Mouse (Mus musculus) midbrain, embryonic 14.5 days (tissue): ENCODE measurements around the gene Pip4k2b. TPM values are rescaled to one million over a fixed set of nuclear protein-coding genes. Genes with fewer than 3 reads are reported as not detected.

Experiments
- ATAC-seq: fragments of 200-750 bp; cut with Nextera tagmentation; 2 replicates; pipeline ENCODE4 v1.8.0; 2017; ENCODE audit warnings: moderate number of reproducible peaks, moderate library complexity; ENCODE audit not compliant: low FRiP score, low TSS enrichment
- DNase-seq: peaks from one replicate; pipeline ENCODE4 v3.0.0-alpha.2; 2015
- H3K27ac ChIP-seq: fragments of 300-500 bp; sonication (generic); replicated peaks from 2 replicates; pipeline ENCODE4 v1.5.1; 2014; ENCODE audit warnings: mild to moderate bottlenecking, low read depth, low read length, moderate library complexity
- H3K27me3 ChIP-seq: fragments of 300-500 bp; sonication (generic); 2 replicates; pipeline ENCODE4 v1.6.1; 2014; ENCODE audit warnings: low read length, control low read depth, mixed read lengths; ENCODE audit not compliant: control insufficient read depth, insufficient read depth
- H3K36me3 ChIP-seq: fragments of 300-500 bp; sonication (generic); 2 replicates; pipeline ENCODE4 v1.6.1; 2014; ENCODE audit warnings: low read length, control low read depth; ENCODE audit not compliant: control insufficient read depth, insufficient read depth
- H3K4me1 ChIP-seq: fragments of 300-500 bp; sonication (generic); 2 replicates; pipeline ENCODE4 v1.6.1; 2014; ENCODE audit warnings: mild to moderate bottlenecking, antibody characterized with exemption, low read length, control low read depth; ENCODE audit not compliant: control insufficient read depth, insufficient read depth
- H3K4me2 ChIP-seq: fragments of 300-500 bp; sonication (generic); 2 replicates; pipeline ENCODE4 v1.6.1; 2014; ENCODE audit warnings: mild to moderate bottlenecking, low read length, moderate library complexity
- H3K4me3 ChIP-seq: fragments of 300-500 bp; sonication (generic); replicated peaks from 2 replicates; pipeline ENCODE4 v1.5.1; 2014; ENCODE audit warnings: low read depth, low read length
- H3K9ac ChIP-seq: fragments of 300-500 bp; sonication (generic); replicated peaks from 2 replicates; pipeline ENCODE4 v1.6.1; 2014; ENCODE audit warnings: mild to moderate bottlenecking, low read length, moderate library complexity
- H3K9me3 ChIP-seq: fragments of 300-500 bp; sonication (generic); 2 replicates; pipeline ENCODE4 v1.6.1; 2016; ENCODE audit warnings: low read length, control low read depth, mixed read lengths; ENCODE audit not compliant: control insufficient read depth
- WGBS: fragments of 180-500 bp; shearing (Covaris S2); extraction: QIAGEN DNeasy Blood & Tissue Kit; methylation state at CpG from one replicate; pipeline ENCODE4 v1.1.7; 2014; 5-methylcytosine and 5-hydroxymethylcytosine counted together
- polyA plus RNA-seq: library from polyadenylated mRNA; unstranded; fragments of >200 nt; fragmentation: Nextera tagmentation; extraction: Ambion mirVana; gene quantifications from 2 replicates; pipeline ENCODE4 v1.2.1, GENCODE M21; 2014

The Pip4k2b gene
- polyA plus RNA-seq, 1 experiment from 2014 or later, result 4.8 TPM

- 46% methylated on average over 7 of the region's 7 CpGs for WGBS
- DNase-seq, result no peak
- no peak for ATAC-seq
- peak overlapping the region; percentile 85 for H3K4me2 ChIP-seq
- H3K4me1 ChIP-seq, result peaks cover 6% of the 10 kb centered on the region; the same call in 1 of the 2 replicates
- H3K27ac ChIP-seq, result no peak overlapping the region
- 0 out of 2 replicates have a peak overlapping the region, but pooled peaks have one; percentile 26 for H3K9ac ChIP-seq
- H3K9me3 ChIP-seq, result no peaks in the 10 kb centered on the region
- H3K36me3 ChIP-seq, result peaks cover 43% of the 10 kb centered on the region
- H3K4me3 ChIP-seq, result no peak overlapping the region
- H3K27me3 ChIP-seq, result no peaks in the 10 kb centered on the region
These were observed 59.7 kb downstream of the Pip4k2b start for GRCm38 (mm10) chr11:97684766-97685165.

- Histone ChIP-seq H3K4me1 (peaks cover 6% of the 10 kb centered on the region; the same call in 1 of the 2 replicates), H3K4me3 (no peak overlapping the region), H3K4me2 (no peak overlapping the region), H3K9ac (no peak overlapping the region), H3K36me3 (peaks cover 44% of the 10 kb centered on the region), H3K9me3 (no peaks in the 10 kb centered on the region), H3K27ac (no peak overlapping the region), H3K27me3 (no peaks in the 10 kb centered on the region)
- ATAC-seq (no peak), DNase-seq (no peak)
- WGBS, result 88% methylated on average over 6 of the region's 6 CpGs
These were observed 60.3 kb downstream of the Pip4k2b start for GRCm38 (mm10) chr11:97684063-97684680.

GRCm38 (mm10) chr11:97682504-97683055 is 61.9 kb downstream of the Pip4k2b start:
- H3K27ac ChIP-seq, result no peak overlapping the region
- no peak for ATAC-seq

GRCm38 (mm10) chr11:97680430-97680829 is 64.1 kb downstream of the Pip4k2b start:
- Histone ChIP-seq H3K27ac (no peak overlapping the region; the same call in 1 of the 2 replicates), H3K27me3 (no peaks in the 10 kb centered on the region), H3K9ac (no peak overlapping the region), H3K36me3 (peaks cover 68% of the 10 kb centered on the region), H3K4me2 (no peak overlapping the region), H3K9me3 (no peaks in the 10 kb centered on the region), H3K4me3 (no peak overlapping the region), H3K4me1 (peaks cover 12% of the 10 kb centered on the region; the same call in 1 of the 2 replicates)
- 71% methylated on average over 12 of the region's 12 CpGs for WGBS
- ATAC-seq (no peak), DNase-seq (no peak)

More at GRCm38 (mm10) chr11:97682504-97683055, 61.9 kb downstream of the Pip4k2b start:
- Histone ChIP-seq H3K4me2 (no peak overlapping the region), H3K4me3 (no peak overlapping the region), H3K4me1 (peaks cover 8% of the 10 kb centered on the region; the same call in 1 of the 2 replicates), H3K27me3 (no peaks in the 10 kb centered on the region), H3K36me3 (peaks cover 48% of the 10 kb centered on the region), H3K9me3 (no peaks in the 10 kb centered on the region), H3K9ac (no peak overlapping the region)
- WGBS, result 85% methylated on average over 6 of the region's 6 CpGs
- DNase-seq, result no peak

- Histone ChIP-seq H3K27me3 (no peaks in the 10 kb centered on the region), H3K36me3 (peaks cover 89% of the 10 kb centered on the region), H3K9ac (no peak overlapping the region), H3K27ac (no peak overlapping the region), H3K4me3 (no peak overlapping the region), H3K9me3 (no peaks in the 10 kb centered on the region), H3K4me1 (peaks cover 9% of the 10 kb centered on the region; the same call in 1 of the 2 replicates), H3K4me2 (no peak overlapping the region)
- 63% methylated on average over 15 of the region's 15 CpGs for WGBS
- ATAC-seq, result no peak; the same call in 1 of the 2 replicates
- DNase-seq, result no peak
These were observed 66.2 kb downstream of the Pip4k2b start for GRCm38 (mm10) chr11:97678301-97678700.

- WGBS, result 29% methylated on average over 8 of the region's 8 CpGs
- DNase-seq (no peak), ATAC-seq (no peak)
- H3K4me3 ChIP-seq, result no peak overlapping the region
- peaks cover 94% of the 10 kb centered on the region for H3K36me3 ChIP-seq
- no peaks in the 10 kb centered on the region for H3K9me3 ChIP-seq
- no peak overlapping the region for H3K9ac ChIP-seq
- 0 out of 2 replicates have a peak overlapping the region, but pooled peaks have one; percentile 9 for H3K27ac ChIP-seq
- no peak overlapping the region for H3K4me2 ChIP-seq
- no peaks in the 10 kb centered on the region for H3K27me3 ChIP-seq
- peaks cover 9% of the 10 kb centered on the region; the same call in 1 of the 2 replicates for H3K4me1 ChIP-seq
These were observed 66.7 kb downstream of the Pip4k2b start for GRCm38 (mm10) chr11:97677842-97678241.

GRCm38 (mm10) chr11:97677381-97677780 is 67.1 kb downstream of the Pip4k2b start:
- DNase-seq (peak; percentile 68), ATAC-seq (no peak)
- H3K4me1 ChIP-seq, result peaks cover 9% of the 10 kb centered on the region; the same call in 1 of the 2 replicates
- H3K9ac ChIP-seq, result no peak overlapping the region
- H3K4me3 ChIP-seq, result no peak overlapping the region
- H3K27ac ChIP-seq, result peak overlapping the region; percentile 9; the same call in 1 of the 2 replicates
- no peaks in the 10 kb centered on the region for H3K27me3 ChIP-seq
- no peak overlapping the region for H3K4me2 ChIP-seq
- H3K36me3 ChIP-seq, result peaks cover 94% of the 10 kb centered on the region
- H3K9me3 ChIP-seq, result no peaks in the 10 kb centered on the region
- 11% methylated on average over 15 of the region's 15 CpGs for WGBS

- no peak overlapping the region for H3K4me2 ChIP-seq
- H3K4me3 ChIP-seq, result no peak overlapping the region
- 0 out of 2 replicates have a peak overlapping the region, but pooled peaks have one; percentile 3 for H3K9ac ChIP-seq
- H3K27me3 ChIP-seq, result no peaks in the 10 kb centered on the region
- no peak for DNase-seq
- peaks cover 9% of the 10 kb centered on the region; the same call in 1 of the 2 replicates for H3K4me1 ChIP-seq
- 0 out of 2 replicates have a peak overlapping the region, but pooled peaks have one; percentile 9 for H3K27ac ChIP-seq
- no peak for ATAC-seq
- H3K36me3 ChIP-seq, result peaks cover 94% of the 10 kb centered on the region
- H3K9me3 ChIP-seq, result no peaks in the 10 kb centered on the region
- WGBS, result 83% methylated on average over 15 of the region's 15 CpGs
These were observed 68.3 kb downstream of the Pip4k2b start for GRCm38 (mm10) chr11:97676050-97676754.
